Mouse (Mus musculus): ENCODE measurements around the gene F2r.

F2r gene

DNA sequence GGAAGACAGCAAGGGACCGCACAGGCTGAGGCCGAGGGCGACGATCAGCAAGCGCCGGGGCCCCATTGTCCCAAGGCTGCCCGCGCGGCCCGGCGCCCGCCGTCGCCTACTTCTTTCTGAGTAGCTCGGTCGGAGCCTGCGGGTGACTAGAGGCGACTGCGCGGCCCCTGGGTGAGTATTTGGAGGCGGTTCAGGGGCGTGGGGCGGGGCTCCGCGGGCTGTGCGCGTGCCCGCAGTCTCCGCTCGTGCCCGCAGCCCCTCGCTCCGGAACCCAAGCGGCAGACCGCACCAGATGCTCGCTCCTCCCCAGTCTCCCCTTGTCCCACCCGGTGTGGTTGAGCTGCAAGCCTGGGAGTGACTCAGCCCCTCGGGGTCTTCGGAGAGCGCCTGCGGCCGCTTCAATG is at the start of gene F2r:
Gene F2r, minus strand, starts transcription at position 179 of the 404 bp plus-strand sequence.
- in situ Hi-C loops (cut with MseI, MboI), result no loop called here

DNA sequence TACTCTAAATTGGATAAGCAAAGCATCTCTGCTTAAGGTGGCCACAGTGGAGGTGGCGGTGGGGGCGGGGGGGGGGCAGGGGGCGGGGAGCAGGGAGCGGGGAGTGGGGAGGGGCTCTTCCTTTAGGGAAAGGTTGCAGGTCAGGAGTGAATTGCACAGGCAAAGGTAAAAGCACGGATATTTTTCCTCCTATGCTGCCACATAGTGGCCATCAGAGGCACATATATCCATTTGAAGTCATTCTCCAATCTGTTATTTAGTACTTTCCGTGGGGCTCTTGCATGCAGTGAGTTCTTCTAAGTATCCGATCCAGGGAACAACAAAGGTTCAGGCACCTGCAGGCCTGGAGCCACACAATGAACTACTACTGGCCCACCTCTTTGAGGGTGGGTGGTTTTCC is 49.0 kb upstream of the F2r start:
- in situ Hi-C loops (cut with MseI, MboI), result loop anchor here (5.0 kb wide), 1 partner anchor 100 kb away; no protein-coding TSS in a partner anchor

DNA sequence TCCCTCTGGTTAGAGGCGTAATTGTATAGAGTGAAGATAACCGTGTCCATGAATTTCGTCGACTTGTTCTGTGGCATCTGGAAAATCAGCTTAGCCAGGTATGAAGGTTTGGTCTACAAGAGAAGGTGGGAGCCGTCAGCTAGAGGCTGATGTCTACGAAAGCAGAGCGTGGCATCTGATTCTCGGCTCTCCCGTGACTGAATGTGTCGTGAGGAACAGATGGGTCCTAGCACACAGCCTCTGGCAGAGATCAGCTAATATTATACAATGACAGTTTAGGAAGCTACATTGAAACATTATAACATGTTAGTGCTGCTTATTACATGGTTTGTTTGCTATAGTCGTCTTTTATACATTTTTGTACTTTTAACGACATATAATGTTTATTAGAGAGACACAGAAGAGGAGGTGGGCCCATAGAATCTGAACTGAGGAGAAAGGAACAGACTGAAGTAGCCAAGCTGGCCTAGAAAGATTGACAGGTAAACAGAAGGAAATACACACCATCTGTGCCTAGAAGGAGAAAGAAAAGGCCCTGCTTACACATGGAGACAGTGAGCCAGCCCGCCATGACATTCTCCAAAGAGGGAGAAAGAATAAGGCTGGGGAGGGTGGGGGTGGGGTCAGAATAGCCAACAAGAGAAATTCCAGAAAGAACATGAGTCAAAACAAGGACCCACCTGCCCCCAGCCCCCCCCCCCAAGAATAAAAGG is 47.5 kb upstream of the F2r start:
- in situ Hi-C loops (cut with MseI, MboI), result loop anchor here (5.0 kb wide), 1 partner anchor 98 kb away; no protein-coding TSS in a partner anchor

DNA sequence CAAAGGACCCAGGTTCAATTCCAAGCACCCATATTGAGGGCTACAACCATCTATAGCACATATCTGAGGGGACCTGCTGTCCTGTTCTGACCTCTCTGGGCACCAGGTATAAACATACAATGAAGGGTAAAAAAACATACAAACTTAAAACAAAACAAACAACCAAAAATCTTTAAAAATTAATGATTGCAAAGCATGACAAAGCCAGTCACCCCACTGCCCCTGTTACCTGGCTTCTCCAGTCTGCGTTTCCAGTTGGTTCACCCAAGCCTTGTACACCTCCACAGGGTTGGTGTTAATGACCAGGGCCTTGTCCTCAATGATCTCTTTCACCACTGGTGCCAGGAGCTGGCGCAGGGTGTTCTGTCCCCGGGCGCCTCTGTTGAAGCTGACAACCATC is 45.5 kb upstream of the F2r start:
- in situ Hi-C loops (cut with MseI, MboI), result no loop called here

DNA sequence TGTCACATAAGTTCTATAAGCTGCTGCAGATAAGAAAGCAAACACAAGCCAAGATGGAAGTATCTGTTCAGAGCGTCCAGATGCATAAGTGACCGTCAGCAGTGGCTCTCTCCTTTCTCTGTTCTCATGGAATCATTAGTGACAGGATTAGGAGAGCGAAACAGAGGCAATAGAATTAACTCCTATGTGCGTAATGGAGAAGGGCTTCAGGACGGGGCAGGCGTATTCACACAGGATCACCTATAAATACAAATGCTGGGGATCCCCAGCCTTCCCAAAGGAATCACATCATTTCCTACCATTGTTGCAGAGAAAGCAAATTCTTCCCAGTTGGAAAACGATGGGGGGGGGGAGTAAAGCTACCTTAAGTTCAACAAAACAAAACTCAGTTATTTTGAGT is 41.1 kb upstream of the F2r start:
- in situ Hi-C loops (cut with MseI, MboI), result no loop called here

DNA sequence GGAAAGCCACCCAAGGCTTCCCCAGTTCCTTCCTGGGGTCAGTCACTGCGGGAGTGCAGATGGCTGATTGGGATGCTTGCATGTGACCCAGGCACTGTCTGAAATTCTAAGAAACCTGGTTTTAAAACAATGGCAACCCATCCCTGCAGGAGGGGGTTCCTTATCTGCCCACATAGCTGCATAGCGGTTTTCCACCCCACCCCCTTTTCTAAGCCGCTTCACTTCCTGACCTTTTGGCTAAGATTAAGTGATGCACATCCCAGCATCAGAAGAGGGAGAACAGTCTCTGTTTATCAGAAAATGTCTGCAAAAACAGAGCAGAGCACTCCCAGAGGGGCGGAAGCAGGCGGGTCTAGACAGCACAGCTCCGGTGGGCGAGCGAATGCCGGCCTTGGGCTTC is 38.9 kb upstream of the F2r start:
- in situ Hi-C loops (cut with MseI, MboI), result no loop called here

DNA sequence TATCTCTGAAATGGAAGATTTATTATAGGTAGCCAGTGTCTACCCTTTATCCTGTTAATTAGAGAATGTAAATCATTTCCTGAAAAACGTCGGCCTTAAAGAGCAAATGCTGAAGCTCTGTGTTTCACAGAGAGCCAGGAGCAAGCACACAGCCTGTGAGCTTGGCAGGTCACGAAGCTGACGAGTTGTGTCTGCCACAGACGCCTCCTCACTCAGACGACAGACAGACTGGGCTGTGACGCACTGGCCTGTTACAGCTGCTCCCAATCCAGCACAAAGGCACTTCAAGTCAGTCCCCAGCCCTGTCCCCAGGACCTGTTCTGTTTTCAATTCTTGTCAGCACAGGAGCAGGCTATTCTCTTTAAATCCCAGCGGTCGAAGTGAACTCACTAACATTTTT is 37.0 kb upstream of the F2r start:
- in situ Hi-C loops (cut with MseI, MboI), result no loop called here

DNA sequence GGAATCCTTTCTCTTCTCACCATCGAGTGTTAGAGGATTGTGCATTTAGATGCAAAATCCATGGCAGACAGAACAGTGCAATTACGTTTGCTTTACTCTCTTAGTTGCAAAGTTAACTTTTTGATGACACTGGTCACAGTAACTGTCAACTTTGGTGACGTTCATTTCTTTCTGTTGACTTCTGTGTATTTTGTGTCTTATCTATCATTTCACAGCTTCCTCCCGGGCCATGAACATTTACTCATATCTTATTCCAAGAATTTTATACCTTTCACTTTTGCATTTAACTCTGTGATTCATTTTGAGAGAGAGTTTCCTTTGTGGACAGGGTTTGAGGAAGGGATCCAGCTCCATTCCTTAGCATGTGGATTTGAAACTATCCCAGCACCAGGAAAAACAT is 35.4 kb upstream of the F2r start:
- in situ Hi-C loops (cut with MseI, MboI), result no loop called here

DNA sequence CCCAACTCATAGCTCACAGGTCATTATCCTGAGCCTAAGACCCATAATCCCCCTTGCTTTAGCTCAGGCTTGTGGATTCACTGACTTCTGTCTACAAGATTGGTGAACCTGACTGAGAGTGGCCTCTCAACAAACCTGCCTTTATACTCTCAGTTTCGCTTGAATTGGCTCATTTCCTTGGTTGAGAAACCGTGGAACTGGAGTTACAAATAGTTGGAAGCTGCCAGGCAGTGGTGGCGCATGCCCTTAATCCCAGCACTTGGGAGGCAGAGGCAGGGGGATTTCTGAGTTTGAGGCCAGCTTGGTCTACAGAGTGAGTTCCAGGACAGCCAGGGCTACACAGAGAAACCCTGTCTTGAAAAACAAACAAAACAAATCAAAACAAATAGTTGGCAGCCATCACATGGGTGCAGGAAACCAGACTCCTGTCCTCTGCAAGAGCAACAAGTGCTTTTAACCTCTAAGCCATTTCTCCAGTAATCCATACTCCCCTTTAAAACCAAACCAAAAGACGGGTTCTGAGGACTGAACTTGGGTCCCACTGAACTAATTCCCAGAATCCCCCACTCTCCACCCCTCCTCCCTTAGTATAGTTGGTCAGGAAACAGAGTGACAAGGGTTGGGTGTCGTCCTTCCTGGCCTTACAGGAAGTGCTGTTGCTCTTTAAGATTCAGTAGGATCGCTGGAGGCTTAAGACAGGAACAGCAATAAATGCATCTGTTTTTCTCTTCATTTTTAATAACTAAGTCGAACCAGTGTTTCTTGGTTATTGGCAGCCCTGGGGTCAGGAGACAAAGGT is 33.8 kb upstream of the F2r start:
- in situ Hi-C loops (cut with MseI, MboI), result no loop called here

DNA sequence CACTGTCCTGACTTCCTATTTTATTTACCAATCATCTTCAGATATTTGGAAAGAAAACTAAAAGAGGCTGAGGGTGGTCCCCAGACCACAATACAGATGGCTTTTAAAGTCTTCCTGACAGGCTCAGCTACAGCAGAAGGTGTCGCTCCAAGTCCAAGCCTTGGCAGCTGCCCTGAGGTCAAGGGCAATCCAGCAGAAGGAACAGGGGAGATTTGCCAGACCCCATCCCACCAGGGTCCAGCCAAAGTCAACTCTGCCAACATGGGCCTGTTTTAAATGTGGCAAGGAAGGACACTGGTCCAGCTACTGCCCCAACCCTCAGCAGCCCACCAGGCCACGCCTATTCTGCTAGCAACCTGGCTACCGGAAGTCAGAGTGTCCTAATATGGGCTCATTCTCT is 31.7 kb upstream of the F2r start:
- in situ Hi-C loops (cut with MseI, MboI), result no loop called here

DNA sequence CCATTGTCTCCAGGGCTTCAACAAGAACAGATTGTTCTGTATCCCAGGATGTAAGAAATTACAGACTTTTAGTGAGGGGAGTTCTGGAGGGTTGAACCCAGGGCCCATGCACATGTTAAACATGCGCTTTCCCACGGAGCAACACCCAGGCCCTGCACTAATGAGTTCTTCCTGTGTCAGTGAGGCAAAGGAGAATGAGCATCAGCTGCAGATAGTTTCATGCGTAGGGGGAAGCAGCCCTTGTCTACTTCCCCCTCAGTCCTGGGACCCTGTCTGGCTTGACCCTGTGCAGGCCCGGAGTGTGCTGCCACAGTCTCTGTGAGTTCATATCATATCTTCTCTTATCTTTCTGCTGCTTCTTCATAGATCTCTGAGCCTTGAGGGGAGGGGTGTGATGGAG is 29.0 kb upstream of the F2r start:
- in situ Hi-C loops (cut with MseI, MboI), result no loop called here

DNA sequence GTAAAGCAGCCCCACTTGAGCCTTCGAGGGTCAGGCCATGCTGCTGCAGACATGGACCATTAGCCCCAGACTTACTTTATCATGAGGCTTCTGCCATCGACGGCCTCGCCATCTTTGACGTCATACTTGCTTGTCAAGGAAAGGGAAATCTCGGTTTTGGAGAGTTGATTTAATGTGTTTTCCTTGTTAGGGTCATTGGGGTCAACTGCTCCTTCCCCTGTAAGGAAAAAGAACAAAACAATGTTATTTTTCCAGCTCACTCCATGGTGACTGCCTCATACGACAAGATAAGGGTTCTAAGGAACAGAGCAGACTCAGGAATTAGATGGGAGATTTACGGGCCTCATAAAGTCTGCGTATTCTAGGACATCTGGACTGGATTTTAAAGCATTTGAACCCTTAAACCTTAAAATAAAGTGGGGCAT is 28.4 kb upstream of the F2r start:
- in situ Hi-C loops (cut with MseI, MboI), result no loop called here

DNA sequence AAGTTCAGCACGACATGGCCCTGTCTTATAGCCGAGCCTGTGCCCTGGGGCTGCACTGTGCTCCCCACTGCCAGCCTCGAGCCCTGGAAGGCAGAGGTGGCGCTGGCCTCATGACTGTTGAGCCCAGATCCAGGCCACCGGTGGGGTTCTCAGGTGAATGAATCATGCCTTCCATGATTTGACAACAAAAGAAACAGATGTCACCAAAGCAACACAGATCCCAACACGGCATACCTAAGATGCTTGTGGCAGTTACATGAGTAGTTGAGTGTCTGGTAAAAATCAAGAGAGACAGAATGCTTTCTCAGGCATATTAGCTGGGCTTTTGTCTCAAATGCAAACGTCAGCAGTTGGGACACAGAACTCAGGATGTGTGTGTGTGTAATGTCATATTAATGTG is 25.5 kb upstream of the F2r start:
- in situ Hi-C loops (cut with MseI, MboI), result no loop called here

DNA sequence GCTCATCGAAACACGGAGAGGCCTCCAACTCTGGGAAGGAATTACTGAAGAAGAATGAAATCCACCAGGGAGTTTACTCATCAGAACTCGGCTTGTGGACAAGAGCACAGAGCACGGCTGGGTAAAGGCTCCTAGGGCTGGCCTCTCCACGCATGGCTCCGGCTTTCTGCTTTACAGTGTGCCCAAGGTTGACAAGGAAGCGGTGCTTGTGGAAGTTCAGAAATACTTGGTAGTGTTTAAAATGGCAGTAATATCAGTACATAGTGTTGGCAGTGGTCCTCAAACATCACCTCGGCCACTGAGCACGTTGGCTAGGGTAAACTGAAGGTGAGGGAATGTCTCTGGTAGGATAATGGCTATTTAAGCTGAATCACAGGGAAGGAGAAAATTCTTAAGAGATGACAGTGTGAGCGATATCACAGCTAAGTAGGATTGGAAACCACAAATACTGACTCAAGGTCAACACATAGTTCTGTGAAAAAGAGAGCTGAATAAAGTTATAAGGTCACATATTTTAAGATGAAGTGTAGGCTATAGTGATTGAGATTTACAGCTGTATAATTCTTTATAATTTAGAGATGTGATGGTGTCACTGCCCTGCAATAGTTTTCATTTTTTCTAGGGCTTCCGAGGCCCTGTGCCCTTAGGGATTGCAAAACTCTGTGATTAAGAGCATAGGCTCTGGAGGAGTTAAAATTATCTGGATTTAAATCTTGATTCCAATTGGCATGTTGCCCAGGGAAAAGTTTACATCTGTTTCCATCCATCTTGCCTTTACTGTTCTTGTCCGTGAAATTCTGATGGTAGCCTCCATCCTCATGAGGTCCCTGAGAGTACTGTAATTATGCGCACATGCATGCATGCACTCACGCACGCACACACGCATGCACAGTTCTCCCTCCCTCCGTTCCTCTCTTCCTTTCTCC is 23.0 kb upstream of the F2r start:
- in situ Hi-C loops (cut with MseI, MboI), result no loop called here

DNA sequence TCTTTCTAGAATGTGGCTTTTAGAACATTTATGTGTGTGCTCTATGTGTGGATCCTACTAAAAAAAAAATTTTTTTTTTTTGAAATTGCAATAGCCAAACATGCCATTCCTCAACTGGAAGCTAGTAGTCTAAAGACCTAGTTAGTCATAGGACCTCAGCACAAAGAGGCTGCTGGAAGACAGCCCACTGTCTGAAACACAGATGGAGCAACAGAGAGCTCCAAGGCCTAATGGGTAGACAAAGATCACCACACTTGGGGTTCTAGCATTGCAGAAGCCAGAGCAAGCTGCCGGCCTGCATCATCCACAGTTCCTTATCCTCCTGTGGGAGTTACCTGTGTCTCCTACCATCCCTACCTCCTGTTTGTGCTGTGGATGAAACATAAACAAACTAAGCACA is 22.1 kb upstream of the F2r start:
- in situ Hi-C loops (cut with MseI, MboI), result no loop called here

DNA sequence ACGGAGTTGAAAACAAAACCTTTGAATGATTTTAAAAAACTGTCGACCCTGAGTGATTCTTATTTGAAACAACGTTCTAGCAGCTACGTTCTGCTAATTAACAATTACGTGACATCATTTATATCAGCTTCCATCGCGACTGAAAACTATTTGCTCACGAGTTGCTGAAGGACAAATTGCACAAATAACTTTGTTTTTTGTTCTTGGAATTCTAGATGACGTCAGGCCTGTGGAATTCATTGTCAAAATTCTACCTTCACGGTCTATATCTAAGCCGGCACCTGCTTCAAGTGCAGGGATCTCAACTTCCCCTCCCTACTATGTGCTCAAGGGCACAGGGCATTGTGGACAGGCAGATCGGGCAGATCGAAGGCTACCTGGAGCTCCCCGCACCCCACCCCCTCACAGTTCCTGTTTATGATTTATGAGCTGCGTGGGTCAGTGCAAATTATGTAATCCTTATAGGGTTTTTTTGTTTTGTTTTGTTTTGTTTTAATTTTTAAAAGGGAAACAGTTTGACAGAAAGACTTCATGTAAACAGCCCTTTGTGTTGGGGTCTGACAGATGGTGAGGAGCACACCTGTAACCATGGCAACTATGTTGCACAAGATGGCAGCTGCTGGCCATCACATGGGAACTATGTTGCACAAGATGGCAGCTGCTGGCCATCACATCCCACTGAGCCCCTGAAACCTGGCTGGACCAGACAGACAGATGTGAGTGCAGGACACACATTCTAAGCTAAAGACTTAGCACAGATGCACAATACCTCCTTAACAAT is 21.2 kb upstream of the F2r start:
- in situ Hi-C loops (cut with MseI, MboI), result no loop called here

DNA sequence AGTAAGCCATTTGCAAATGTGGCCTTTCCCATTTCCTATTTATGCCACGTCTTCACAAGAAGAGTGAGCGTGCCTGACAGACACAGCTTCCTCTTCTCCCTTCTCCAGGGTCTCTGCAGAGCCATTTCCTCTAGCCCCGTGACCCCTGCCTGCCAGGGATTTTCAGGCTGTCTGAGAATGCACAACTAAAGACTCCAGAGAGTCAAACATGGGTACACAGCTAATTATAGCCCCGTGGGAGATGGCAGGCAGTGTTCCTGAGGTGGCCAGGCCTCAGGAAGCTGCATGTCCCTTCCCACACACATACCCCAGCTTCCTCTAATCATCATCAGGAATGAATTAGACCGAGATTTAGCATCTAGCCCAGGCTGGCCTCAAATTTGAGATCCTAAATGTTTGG is 20.6 kb upstream of the F2r start:
- in situ Hi-C loops (cut with MseI, MboI), result no loop called here

DNA sequence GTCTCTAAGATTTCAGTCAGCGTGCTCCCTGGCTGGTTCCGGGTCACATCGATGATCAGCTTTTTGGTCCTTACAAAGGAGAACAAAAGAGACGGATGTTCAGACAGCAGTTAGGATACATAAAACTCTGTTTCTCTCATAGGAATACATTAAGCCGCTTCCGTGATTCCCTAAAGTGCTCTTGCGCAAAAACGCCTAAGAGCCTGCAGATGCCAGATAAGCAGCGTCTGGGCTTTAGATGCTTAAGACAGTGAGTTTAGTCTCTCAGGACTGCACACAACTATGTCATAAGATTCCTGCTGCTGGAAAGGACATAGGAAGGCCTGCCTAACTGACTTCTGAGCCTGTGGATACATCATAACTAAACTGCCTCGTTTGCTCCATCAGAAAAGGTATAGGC is 19.4 kb upstream of the F2r start:
- in situ Hi-C loops (cut with MseI, MboI), result no loop called here

DNA sequence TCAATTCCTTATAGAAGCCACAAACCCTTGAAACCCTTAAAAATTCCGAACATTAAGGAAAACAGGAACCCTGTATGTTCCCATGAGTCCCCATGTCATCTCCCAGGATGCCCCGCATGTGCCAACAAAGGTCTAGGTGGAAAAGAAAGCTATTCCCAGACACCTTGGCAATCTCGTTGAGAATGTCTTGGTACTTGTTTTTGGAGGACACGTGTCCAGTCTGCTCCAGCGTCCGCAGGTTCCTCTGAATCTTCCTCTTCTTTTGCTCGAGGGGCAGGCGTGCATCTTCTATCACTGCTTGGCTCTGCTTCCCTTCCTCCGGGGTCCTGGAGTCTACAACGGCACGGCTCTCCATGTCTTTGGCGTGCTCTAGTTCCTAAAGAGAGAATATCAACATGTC is 17.0 kb upstream of the F2r start:
- in situ Hi-C loops (cut with MseI, MboI), result no loop called here

DNA sequence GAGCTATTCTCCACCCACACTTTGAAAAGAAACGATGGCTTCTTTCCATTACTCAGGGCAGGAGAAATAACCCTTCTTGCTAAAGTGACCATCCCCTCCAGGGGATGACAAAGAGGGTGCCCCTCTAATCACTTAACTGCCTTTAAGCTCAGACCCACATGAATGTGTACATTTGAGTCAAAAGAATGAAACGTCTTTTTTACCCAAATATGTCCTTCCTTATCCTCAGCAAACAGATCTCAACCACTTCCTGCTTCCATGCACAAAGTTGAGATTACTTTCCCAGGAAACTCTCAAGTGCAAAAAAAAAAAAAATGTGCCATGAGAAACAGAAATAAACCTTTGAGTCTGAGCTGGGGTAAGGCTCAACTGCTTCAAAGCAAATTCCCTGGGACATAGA is 16.2 kb upstream of the F2r start:
- in situ Hi-C loops (cut with MseI, MboI), result no loop called here

DNA sequence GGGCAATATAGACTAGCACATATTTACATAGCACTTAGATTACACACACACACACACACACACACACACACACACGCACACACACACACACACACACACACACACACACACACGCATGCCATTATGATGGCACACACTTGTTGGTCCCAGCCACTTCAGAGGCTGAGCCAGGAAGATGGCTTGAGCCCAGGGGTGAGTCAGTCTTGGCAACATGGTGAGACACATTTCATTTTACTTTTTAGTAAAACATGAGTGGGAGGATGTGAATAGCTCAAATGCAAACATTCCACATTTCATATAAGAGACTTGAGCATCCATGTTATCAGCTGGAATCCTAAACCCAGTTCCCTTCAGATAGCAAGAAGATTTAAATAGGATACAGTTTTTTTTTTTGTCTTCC is 15.1 kb upstream of the F2r start:
- in situ Hi-C loops (cut with MseI, MboI), result no loop called here
